Mouse (Mus musculus): Measurements from ENCODE around the gene Cog7.

GRCm38 (mm10) chr7:121981307-121981871 lies at the start of gene Cog7:
- no peak for TF ChIP-seq CTCF (conservative IDR thresholded peaks at IDR 0.05; ENCODE audit: insufficient read depth, insufficient read length, low read depth, low read length)
- no peak for TF ChIP-seq POLR2A (IDR thresholded peaks at IDR 0.05; ENCODE audit: low read depth, low read length)

Measured in kidney, adult 2 months (tissue).